Mouse (Mus musculus) left cerebral cortex, postnatal 25 days (tissue): ENCODE data around the gene Camkmt. TPM values are rescaled to one million over a fixed set of nuclear protein-coding genes. Genes with fewer than 3 reads are reported as not detected.

Source experiments
- DNase-seq, 2 experiments: peaks; one replicate each; pipeline ENCODE4 v3.0.0; 2022; ENCODE audit warnings: low spot score in 2 of 2, mixed read lengths in 1 of 2
- intact Hi-C: fragments of 180-260 bp; cut with DNase I; formaldehyde crosslinking; loops from one replicate; pipeline ENCODE4 v1.15.1; 2025
- total RNA-seq, 2 experiments: library from RNA; stranded (reverse); gene quantifications; 2 replicates each; pipeline ENCODE4 v1.2.3; 2021

The Camkmt gene
- 10 to 100 TPM; 11.8 TPM for total RNA-seq

GRCm38 (mm10) chr17:85090120-85091099, at the start of gene Camkmt, which contains the start of gene Prepl:
Camkmt (plus strand) TSS chr17:85090552.
Prepl (minus strand) TSS chr17:85090241.
- intact Hi-C loops = loop anchor here (2.0 to 10.0 kb wide), 3 partner anchors 134 to 300 kb away; partner anchors contain the start of genes Lrpprc and Ppm1b
- DNase-seq = peak; percentile 95 to 98

- no peak for DNase-seq
- intact Hi-C loops = no loop called here
Observed at GRCm38 (mm10) chr17:85040913-85041312, 49.4 kb upstream of the Camkmt start.

- intact Hi-C loops = no loop called here
- DNase-seq = no peak
Observed at GRCm38 (mm10) chr17:85042419-85042818, 47.9 kb upstream of the Camkmt start.

- intact Hi-C loops = no loop called here
Observed at GRCm38 (mm10) chr17:85043404-85043816, 46.9 kb upstream of the Camkmt start.

GRCm38 (mm10) chr17:85044466-85044865, 45.9 kb upstream of the Camkmt start:
- intact Hi-C loops = no loop called here
- no peak for DNase-seq

More at GRCm38 (mm10) chr17:85043404-85043816, 46.9 kb upstream of the Camkmt start:
- DNase-seq = no peak

GRCm38 (mm10) chr17:85045160-85045559, 45.2 kb upstream of the Camkmt start:
- intact Hi-C loops = no loop called here

GRCm38 (mm10) chr17:85048379-85048778, 42.0 kb upstream of the Camkmt start:
- intact Hi-C loops = no loop called here
- no peak for DNase-seq

More at GRCm38 (mm10) chr17:85045160-85045559, 45.2 kb upstream of the Camkmt start:
- DNase-seq = no peak

- intact Hi-C loops = no loop called here
- DNase-seq = no peak
Observed at GRCm38 (mm10) chr17:85058276-85058675, 32.1 kb upstream of the Camkmt start.

- DNase-seq = no peak
- intact Hi-C loops = no loop called here
Observed at GRCm38 (mm10) chr17:85059136-85059535, 31.2 kb upstream of the Camkmt start.

GRCm38 (mm10) chr17:85063560-85063959, 26.8 kb upstream of the Camkmt start:
- intact Hi-C loops = loop anchor here (5.0 kb wide), 1 partner anchor 226 kb away; no protein-coding TSS in a partner anchor
- no peak for DNase-seq

GRCm38 (mm10) chr17:85067331-85067730, 23.0 kb upstream of the Camkmt start:
- intact Hi-C loops = no loop called here
- DNase-seq = peak; percentile 27 to 39

- DNase-seq = no peak
- intact Hi-C loops = no loop called here
Observed at GRCm38 (mm10) chr17:85070658-85071057, 19.7 kb upstream of the Camkmt start.

GRCm38 (mm10) chr17:85071088-85071775, 19.1 kb upstream of the Camkmt start:
- DNase-seq = no peak
- intact Hi-C loops = no loop called here

GRCm38 (mm10) chr17:85072383-85072782, 18.0 kb upstream of the Camkmt start:
- intact Hi-C loops = no loop called here
- DNase-seq = no peak

GRCm38 (mm10) chr17:85073214-85073613, 17.1 kb upstream of the Camkmt start:
- intact Hi-C loops = no loop called here
- peak in 1 of 2 experiments; percentile 44 for DNase-seq

GRCm38 (mm10) chr17:85074083-85074482, 16.3 kb upstream of the Camkmt start:
- intact Hi-C loops = no loop called here
- DNase-seq = peak in 1 of 2 experiments; percentile 49

GRCm38 (mm10) chr17:85079276-85079675, 11.1 kb upstream of the Camkmt start:
- DNase-seq = no peak
- intact Hi-C loops = no loop called here

- DNase-seq = no peak
- intact Hi-C loops = no loop called here
Observed at GRCm38 (mm10) chr17:85080781-85081180, 9.6 kb upstream of the Camkmt start.

GRCm38 (mm10) chr17:85085335-85085734, 5.0 kb upstream of the Camkmt start:
- intact Hi-C loops = no loop called here
- no peak for DNase-seq

GRCm38 (mm10) chr17:85086501-85086900, 3.9 kb upstream of the Camkmt start:
- no peak for DNase-seq
- intact Hi-C loops = no loop called here
